Mouse (Mus musculus) forebrain, embryonic 16.5 days (tissue): ENCODE measurements around the gene Tbata. TPM values are rescaled to one million over a fixed set of nuclear protein-coding genes. Genes with fewer than 3 reads are reported as not detected.
A peak's percentile ranks its signal among the peaks of the same experiment; 100 is the strongest.

ENCODE experiments used
- ATAC-seq: fragments of 200-750 bp; cut with Nextera tagmentation; 2 replicates; pipeline ENCODE4 v1.8.0; 2017; ENCODE audit warnings: mild to moderate bottlenecking, moderate library complexity
- H3K27ac ChIP-seq: fragments of 300-500 bp; sonication (generic); 2 replicates; pipeline ENCODE4 v1.5.1; 2014; ENCODE audit warnings: low read length, control low read depth
- H3K27me3 ChIP-seq: fragments of 300-500 bp; sonication (generic); replicated peaks from 2 replicates; pipeline ENCODE4 v1.6.1; 2014; ENCODE audit warnings: low read length; ENCODE audit not compliant: control insufficient read depth, insufficient read depth
- H3K36me3 ChIP-seq: fragments of 300-500 bp; sonication (generic); 2 replicates; pipeline ENCODE4 v1.6.1; 2014; ENCODE audit not compliant: control insufficient read depth, insufficient read depth
- H3K4me1 ChIP-seq: fragments of 300-500 bp; sonication (generic); replicated peaks from 2 replicates; pipeline ENCODE4 v1.6.1; 2014; ENCODE audit warnings: low read length; ENCODE audit not compliant: control insufficient read depth, insufficient read depth
- H3K4me2 ChIP-seq: fragments of 300-500 bp; sonication (generic); 2 replicates; pipeline ENCODE4 v1.6.1; 2014; ENCODE audit warnings: mild to moderate bottlenecking, low read length, control low read depth
- H3K4me3 ChIP-seq: fragments of 300-500 bp; sonication (generic); replicated peaks from 2 replicates; pipeline ENCODE4 v1.5.1; 2014; ENCODE audit warnings: mild to moderate bottlenecking, low read length, control low read depth
- H3K9ac ChIP-seq: fragments of 300-500 bp; sonication (generic); replicated peaks from 2 replicates; pipeline ENCODE4 v1.6.1; 2014; ENCODE audit warnings: low read depth, low read length, control low read depth
- H3K9me3 ChIP-seq: fragments of 300-500 bp; sonication (generic); 2 replicates; pipeline ENCODE4 v1.6.1; 2016; ENCODE audit warnings: low read length; ENCODE audit not compliant: control insufficient read depth
- WGBS: fragments of 180-500 bp; shearing (Covaris S2); extraction: QIAGEN DNeasy Blood & Tissue Kit; methylation state at CpG from one replicate; pipeline ENCODE4 v1.1.7; 2014; 5-methylcytosine and 5-hydroxymethylcytosine counted together
- polyA plus RNA-seq: library from polyadenylated mRNA; unstranded; fragments of >200 nt; fragmentation: Nextera tagmentation; extraction: Ambion mirVana; gene quantifications from 2 replicates; pipeline ENCODE4 v1.2.1, GENCODE M21; 2015

Gene Tbata
- polyA plus RNA-seq, 1 experiment from 2014 or later = 1.3 TPM

GRCm38 (mm10) chr10:61199566-61200213 is 27.9 kb downstream of the Tbata start:
- H3K36me3 ChIP-seq = no peaks in the 10 kb centered on the region
- 22% methylated on average over 11 of the region's 11 CpGs for WGBS

GRCm38 (mm10) chr10:61200232-61200820 is 28.6 kb downstream of the Tbata start:
- H3K36me3 ChIP-seq = no peaks in the 10 kb centered on the region

More at GRCm38 (mm10) chr10:61199566-61200213, 27.9 kb downstream of the Tbata start:
- ATAC-seq = peak; percentile 67; the same call in 1 of the 2 replicates
- Histone ChIP-seq H3K4me1 (no peaks in the 10 kb centered on the region), H3K4me3 (no peak overlapping the region), H3K27ac (no peak overlapping the region), H3K9me3 (no peaks in the 10 kb centered on the region), H3K9ac (no peak overlapping the region), H3K4me2 (no peak overlapping the region), H3K27me3 (no peaks in the 10 kb centered on the region)

DNA sequence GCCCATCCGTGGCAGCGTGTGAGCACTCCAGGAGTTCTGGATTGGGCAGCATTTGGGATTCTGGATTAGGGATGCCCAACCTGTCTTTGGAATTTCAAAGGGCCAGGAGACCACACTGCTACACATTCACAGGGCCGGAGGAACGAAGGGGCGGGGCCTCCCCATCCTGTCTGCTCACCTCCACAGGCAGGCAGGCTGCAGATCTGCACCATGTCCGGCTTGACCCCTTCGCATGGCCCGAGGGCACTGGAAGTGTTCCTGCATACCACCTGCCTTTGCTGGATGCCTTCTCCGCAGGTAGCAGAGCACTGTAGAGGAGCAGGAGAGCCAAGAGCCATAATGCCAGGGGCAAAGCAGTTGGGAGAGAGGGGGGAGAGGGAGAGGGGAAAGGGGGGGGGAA is 29.2 kb downstream of the Tbata start:
- H3K4me1 ChIP-seq = no peaks in the 10 kb centered on the region

More at GRCm38 (mm10) chr10:61200232-61200820, 28.6 kb downstream of the Tbata start:
- Histone ChIP-seq H3K9me3 (no peaks in the 10 kb centered on the region), H3K4me3 (no peak overlapping the region), H3K4me1 (no peaks in the 10 kb centered on the region), H3K4me2 (no peak overlapping the region), H3K27ac (no peak overlapping the region), H3K9ac (no peak overlapping the region), H3K27me3 (no peaks in the 10 kb centered on the region)
- ATAC-seq = no peak
- 78% methylated on average over 7 of the region's 7 CpGs for WGBS

GRCm38 (mm10) chr10:61201596-61202318 is 30.0 kb downstream of the Tbata start:
- WGBS = 81% methylated on average over 12 of the region's 12 CpGs
- H3K4me3 ChIP-seq = no peak overlapping the region
- no peak overlapping the region for H3K9ac ChIP-seq
- H3K36me3 ChIP-seq = no peaks in the 10 kb centered on the region
- H3K27me3 ChIP-seq = no peaks in the 10 kb centered on the region
- no peak for ATAC-seq
- H3K4me1 ChIP-seq = no peaks in the 10 kb centered on the region
- no peak overlapping the region for H3K4me2 ChIP-seq
- H3K9me3 ChIP-seq = no peaks in the 10 kb centered on the region
- no peak overlapping the region for H3K27ac ChIP-seq

More for the DNA sequence above, 29.2 kb downstream of the Tbata start:
- Histone ChIP-seq H3K27me3 (no peaks in the 10 kb centered on the region), H3K9me3 (no peaks in the 10 kb centered on the region), H3K27ac (no peak overlapping the region), H3K36me3 (no peaks in the 10 kb centered on the region), H3K4me2 (no peak overlapping the region), H3K9ac (no peak overlapping the region; the same call in 1 of the 2 replicates), H3K4me3 (no peak overlapping the region)
- 48% methylated on average over 9 of the region's 9 CpGs for whole genome bisulfite sequencing
- no peak for ATAC-seq

DNA sequence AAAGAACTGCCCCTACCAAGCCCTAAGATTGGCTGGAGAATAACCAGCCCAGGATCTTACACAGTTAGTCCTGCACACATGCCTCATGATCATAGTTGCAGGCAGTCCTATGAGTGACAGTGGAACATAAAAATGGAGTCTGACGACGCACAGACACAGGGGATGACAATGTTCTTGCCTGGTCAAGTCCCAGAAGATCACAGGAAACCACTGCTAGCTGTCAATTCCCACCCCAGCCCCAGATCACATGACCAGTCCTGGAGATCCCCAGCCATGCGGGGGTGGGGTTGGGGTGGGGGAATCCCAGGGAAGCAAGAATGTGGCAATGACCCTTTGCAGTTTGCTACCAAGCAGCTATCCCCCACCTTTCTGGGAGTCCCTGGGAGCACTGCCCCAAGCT is 32.2 kb downstream of the Tbata start:
- H3K4me3 ChIP-seq = no peak overlapping the region
- ATAC-seq = no peak
- H3K9me3 ChIP-seq = no peaks in the 10 kb centered on the region
- no peak overlapping the region for H3K27ac ChIP-seq
- no peaks in the 10 kb centered on the region for H3K36me3 ChIP-seq
- H3K4me1 ChIP-seq = no peaks in the 10 kb centered on the region
- WGBS = 83% methylated on average over 3 of the region's 3 CpGs
- H3K9ac ChIP-seq = no peak overlapping the region
- no peaks in the 10 kb centered on the region for H3K27me3 ChIP-seq
- H3K4me2 ChIP-seq = no peak overlapping the region

- ATAC-seq = no peak
- Histone ChIP-seq H3K4me1 (no peaks in the 10 kb centered on the region), H3K27ac (no peak overlapping the region), H3K4me3 (no peak overlapping the region), H3K9ac (no peak overlapping the region), H3K27me3 (no peaks in the 10 kb centered on the region), H3K36me3 (no peaks in the 10 kb centered on the region), H3K9me3 (no peaks in the 10 kb centered on the region), H3K4me2 (no peak overlapping the region)
- WGBS = 89% methylated on average over 9 of the region's 9 CpGs
Observed at GRCm38 (mm10) chr10:61208114-61208684, 36.4 kb downstream of the Tbata start.

DNA sequence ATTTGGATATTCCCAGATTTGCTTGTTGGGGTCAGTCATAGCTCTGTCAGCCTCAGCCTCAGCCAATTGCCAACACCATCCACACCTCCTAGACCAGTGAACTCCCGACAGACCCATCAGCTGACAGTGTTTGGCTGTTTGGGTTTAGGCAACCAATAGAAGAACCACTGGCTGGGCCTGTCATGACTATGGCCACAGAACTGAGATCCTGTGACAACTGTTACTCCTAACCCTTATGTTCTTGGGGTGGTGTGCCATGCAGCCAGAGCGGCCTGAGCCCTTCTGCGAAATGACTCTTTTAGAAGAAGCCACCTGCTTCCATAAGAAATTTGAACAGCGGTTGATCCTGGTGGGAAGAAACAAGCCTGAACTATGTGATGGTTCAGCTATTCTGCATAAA is 39.4 kb downstream of the Tbata start:
- Histone ChIP-seq H3K27me3 (no peaks in the 10 kb centered on the region), H3K9me3 (peaks cover 3% of the 10 kb centered on the region; the same call in 1 of the 2 replicates)

GRCm38 (mm10) chr10:61211743-61212142 is 40.0 kb downstream of the Tbata start:
- peaks cover 3% of the 10 kb centered on the region; the same call in 1 of the 2 replicates for H3K9me3 ChIP-seq

More for the DNA sequence above, 39.4 kb downstream of the Tbata start:
- H3K4me1 ChIP-seq = no peaks in the 10 kb centered on the region
- no peak overlapping the region for H3K4me2 ChIP-seq
- ATAC-seq = no peak
- WGBS = 84% methylated on average over 4 of the region's 4 CpGs
- no peaks in the 10 kb centered on the region for H3K36me3 ChIP-seq
- no peak overlapping the region for H3K9ac ChIP-seq
- H3K4me3 ChIP-seq = no peak overlapping the region
- H3K27ac ChIP-seq = no peak overlapping the region

GRCm38 (mm10) chr10:61212817-61213216 is 41.1 kb downstream of the Tbata start:
- Histone ChIP-seq H3K27me3 (no peaks in the 10 kb centered on the region), H3K4me3 (no peak overlapping the region), H3K9me3 (peaks cover 3% of the 10 kb centered on the region; the same call in 1 of the 2 replicates), H3K4me2 (no peak overlapping the region), H3K9ac (no peak overlapping the region), H3K36me3 (no peaks in the 10 kb centered on the region), H3K27ac (no peak overlapping the region), H3K4me1 (no peaks in the 10 kb centered on the region)
- ATAC-seq = no peak
- WGBS = 13% methylated on average over 10 of the region's 11 CpGs

More at GRCm38 (mm10) chr10:61211743-61212142, 40.0 kb downstream of the Tbata start:
- H3K4me1 ChIP-seq = no peaks in the 10 kb centered on the region
- H3K9ac ChIP-seq = no peak overlapping the region
- no peaks in the 10 kb centered on the region for H3K27me3 ChIP-seq
- H3K36me3 ChIP-seq = no peaks in the 10 kb centered on the region
- no peak for ATAC-seq
- WGBS = 8% methylated on average over 13 of the region's 13 CpGs
- no peak overlapping the region for H3K27ac ChIP-seq
- no peak overlapping the region for H3K4me3 ChIP-seq
- H3K4me2 ChIP-seq = no peak overlapping the region
